Mouse (Mus musculus) limb, embryonic 12.5 days (tissue): ENCODE results near the gene Pcdh18. TPM values are rescaled to one million over a fixed set of nuclear protein-coding genes. Genes with fewer than 3 reads are reported as not detected.

Source experiments
- ATAC-seq: fragments of 200-750 bp; cut with Nextera tagmentation; 2 replicates; pipeline ENCODE4 v1.8.0; 2017; ENCODE audit warnings: low read depth, moderate TSS enrichment; ENCODE audit not compliant: insufficient number of reproducible peaks, insufficient read depth, low FRiP score, low TSS enrichment
- H3K27ac ChIP-seq: fragments of 300-500 bp; sonication (generic); 2 replicates; pipeline ENCODE4 v1.5.1; 2016; ENCODE audit warnings: mild to moderate bottlenecking, moderate library complexity
- H3K27me3 ChIP-seq: fragments of 300-500 bp; sonication (generic); 2 replicates; pipeline ENCODE4 v1.6.1; 2016; ENCODE audit warnings: mild to moderate bottlenecking, moderate library complexity
- H3K36me3 ChIP-seq: fragments of 300-500 bp; sonication (generic); 2 replicates; pipeline ENCODE4 v1.6.1; 2016; ENCODE audit warnings: mild to moderate bottlenecking, moderate library complexity
- H3K4me1 ChIP-seq: fragments of 300-500 bp; sonication (generic); replicated peaks from 2 replicates; pipeline ENCODE4 v1.6.1; 2016
- H3K4me2 ChIP-seq: fragments of 300-500 bp; sonication (generic); 2 replicates; pipeline ENCODE4 v1.6.1; 2016; ENCODE audit warnings: mild to moderate bottlenecking, moderate library complexity
- H3K4me3 ChIP-seq: fragments of 300-500 bp; sonication (generic); replicated peaks from 2 replicates; pipeline ENCODE4 v1.5.1; 2016; ENCODE audit warnings: mild to moderate bottlenecking
- H3K9ac ChIP-seq: fragments of 300-500 bp; sonication (generic); replicated peaks from 2 replicates; pipeline ENCODE4 v1.6.1; 2016; ENCODE audit warnings: mild to moderate bottlenecking, moderate library complexity
- H3K9me3 ChIP-seq: fragments of 300-500 bp; sonication (generic); 2 replicates; pipeline ENCODE4 v1.6.1; 2016; ENCODE audit warnings: mild to moderate bottlenecking, moderate library complexity
- WGBS: fragments of 180-500 bp; shearing (Covaris S2); methylation state at CpG from one replicate; pipeline ENCODE4 v1.1.7; 2016; 5-methylcytosine and 5-hydroxymethylcytosine counted together
- polyA plus RNA-seq: library from polyadenylated mRNA; unstranded; fragments of >200 nt; fragmentation: Nextera tagmentation; extraction: Ambion mirVana; gene quantifications from 2 replicates; pipeline ENCODE4 v1.2.1, GENCODE M21; 2016

Gene Pcdh18
- polyA plus RNA-seq, 1 experiment from 2014 or later: 187 TPM

DNA sequence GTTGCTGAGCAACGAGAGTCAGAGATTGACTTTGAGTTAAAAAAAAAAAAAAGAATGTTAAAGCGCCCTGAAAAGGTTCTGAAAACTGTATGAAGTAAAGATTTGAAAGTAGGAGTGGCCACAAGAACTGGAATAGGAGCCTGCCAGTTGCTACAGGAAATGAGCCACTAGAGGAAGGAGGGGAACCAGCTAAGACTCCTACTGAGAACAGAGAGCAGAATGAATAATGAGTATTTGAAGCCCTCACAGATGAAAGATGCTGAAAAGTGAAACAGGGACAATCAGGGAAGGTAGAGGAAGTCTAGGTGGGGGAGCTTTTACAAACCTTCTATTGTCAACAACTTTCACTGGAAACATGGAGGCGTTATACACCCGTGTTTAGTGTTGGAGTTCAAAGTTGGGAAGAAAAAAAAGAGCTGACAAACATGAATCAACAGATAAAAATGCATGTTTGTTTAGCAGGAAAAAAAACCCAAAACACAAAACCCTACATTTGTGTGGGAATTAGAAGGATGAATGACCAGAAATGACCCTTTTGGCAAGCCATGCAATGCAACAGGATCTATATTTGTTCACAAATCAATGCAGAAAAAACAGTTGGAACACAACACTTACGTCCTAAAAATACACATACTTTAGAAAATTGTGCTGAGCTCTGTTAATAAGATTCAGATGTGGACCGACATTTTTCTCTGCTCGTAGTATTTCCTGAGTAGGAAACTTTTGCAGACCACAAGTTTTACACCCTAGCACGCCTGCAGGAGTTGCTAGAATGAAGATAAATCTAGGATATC is 7.4 kb downstream of the Pcdh18 start:
- no peak overlapping the region for H3K9ac ChIP-seq
- peaks cover 50% of the 10 kb centered on the region for H3K4me1 ChIP-seq
- 39% methylated on average over 8 of the region's 8 CpGs for WGBS
- no peaks in the 10 kb centered on the region for H3K9me3 ChIP-seq
- peaks cover 96% of the 10 kb centered on the region for H3K36me3 ChIP-seq
- H3K4me3 ChIP-seq: no peak overlapping the region; the same call in 1 of the 2 replicates
- H3K27ac ChIP-seq: 0 out of 2 replicates have a peak overlapping the region, but pooled peaks have one; percentile 24
- no peak for ATAC-seq
- H3K27me3 ChIP-seq: no peaks in the 10 kb centered on the region
- H3K4me2 ChIP-seq: peak overlapping the region; percentile 47

GRCm38 (mm10) chr3:49748054-49748453 is 9.1 kb downstream of the Pcdh18 start:
- 93% methylated on average over 1 of the region's 1 CpGs for WGBS

DNA sequence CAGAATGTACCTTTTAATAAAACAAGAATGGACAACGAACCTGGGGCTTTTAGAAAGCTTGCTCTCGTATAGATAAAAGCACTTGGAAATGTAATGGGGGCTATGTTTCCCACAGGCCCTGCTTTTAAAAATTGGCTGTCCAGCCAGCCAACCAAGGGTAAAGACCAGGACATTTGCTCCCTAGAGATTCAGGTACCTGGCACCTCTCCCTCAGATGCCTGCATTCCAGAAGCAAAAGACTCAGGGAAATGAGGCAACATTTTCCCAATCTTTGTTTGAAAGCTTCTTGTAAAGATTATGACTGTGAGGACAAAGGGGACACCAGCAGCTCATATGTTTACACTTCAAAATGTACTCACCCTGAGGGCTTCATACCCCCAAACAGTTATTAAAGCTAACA is 18.1 kb downstream of the Pcdh18 start:
- peaks cover 11% of the 10 kb centered on the region for H3K36me3 ChIP-seq
- no peak overlapping the region for H3K27ac ChIP-seq
- no peak overlapping the region for H3K4me2 ChIP-seq
- H3K27me3 ChIP-seq: no peaks in the 10 kb centered on the region
- 59% methylated on average over 2 of the region's 2 CpGs for WGBS
- H3K9ac ChIP-seq: no peak overlapping the region
- ATAC-seq: no peak
- no peak overlapping the region for H3K4me3 ChIP-seq
- H3K4me1 ChIP-seq: no peaks in the 10 kb centered on the region
- H3K9me3 ChIP-seq: no peaks in the 10 kb centered on the region

More at GRCm38 (mm10) chr3:49748054-49748453, 9.1 kb downstream of the Pcdh18 start:
- H3K9ac ChIP-seq: no peak overlapping the region
- H3K27me3 ChIP-seq: no peaks in the 10 kb centered on the region
- H3K4me2 ChIP-seq: no peak overlapping the region
- no peak overlapping the region for H3K4me3 ChIP-seq
- H3K27ac ChIP-seq: no peak overlapping the region
- H3K9me3 ChIP-seq: no peaks in the 10 kb centered on the region
- H3K4me1 ChIP-seq: peaks cover 41% of the 10 kb centered on the region
- peaks cover 96% of the 10 kb centered on the region for H3K36me3 ChIP-seq
- no peak for ATAC-seq

DNA sequence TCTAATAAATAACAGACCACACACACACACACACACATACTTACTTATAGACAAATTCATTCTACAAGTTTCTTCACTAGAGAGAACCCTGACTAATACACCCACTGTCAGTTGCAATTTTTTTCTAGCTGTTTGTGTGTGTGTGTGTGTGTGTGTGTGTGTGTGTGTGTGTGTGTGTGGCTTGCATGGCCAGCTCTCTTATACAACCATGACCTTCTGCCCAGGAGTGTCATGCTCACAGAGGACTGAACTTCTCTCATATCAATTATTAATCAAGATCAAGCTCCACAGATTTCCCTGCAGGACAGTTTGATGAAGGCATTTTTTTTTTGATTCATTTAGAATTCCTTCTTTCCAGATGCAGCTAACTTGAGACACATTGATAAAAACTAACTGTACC is 18.6 kb downstream of the Pcdh18 start:
- H3K9me3 ChIP-seq: no peaks in the 10 kb centered on the region
- H3K4me1 ChIP-seq: no peaks in the 10 kb centered on the region
- no peaks in the 10 kb centered on the region for H3K27me3 ChIP-seq
- H3K4me2 ChIP-seq: no peak overlapping the region
- H3K36me3 ChIP-seq: peaks cover 6% of the 10 kb centered on the region
- H3K27ac ChIP-seq: no peak overlapping the region
- ATAC-seq: no peak
- H3K4me3 ChIP-seq: no peak overlapping the region
- H3K9ac ChIP-seq: no peak overlapping the region

- no peak for ATAC-seq
- Histone ChIP-seq H3K27me3 (no peaks in the 10 kb centered on the region), H3K4me1 (no peaks in the 10 kb centered on the region), H3K9ac (no peak overlapping the region), H3K27ac (no peak overlapping the region), H3K9me3 (no peaks in the 10 kb centered on the region), H3K4me2 (no peak overlapping the region), H3K4me3 (no peak overlapping the region), H3K36me3 (no peaks in the 10 kb centered on the region)
- WGBS: 57% methylated on average over 2 of the region's 2 CpGs
These were observed 50.6 kb downstream of the Pcdh18 start for GRCm38 (mm10) chr3:49706503-49706902.

- ATAC-seq: no peak
- Histone ChIP-seq H3K27ac (no peak overlapping the region), H3K9me3 (no peaks in the 10 kb centered on the region), H3K4me2 (no peak overlapping the region), H3K4me3 (no peak overlapping the region), H3K9ac (no peak overlapping the region), H3K4me1 (no peaks in the 10 kb centered on the region), H3K36me3 (no peaks in the 10 kb centered on the region), H3K27me3 (no peaks in the 10 kb centered on the region)
- WGBS: 44% methylated on average over 2 of the region's 2 CpGs
These were observed 57.2 kb downstream of the Pcdh18 start for GRCm38 (mm10) chr3:49699951-49700350.
